Mouse (Mus musculus): ENCODE results near the gene Fgd3.

The Fgd3 gene

DNA sequence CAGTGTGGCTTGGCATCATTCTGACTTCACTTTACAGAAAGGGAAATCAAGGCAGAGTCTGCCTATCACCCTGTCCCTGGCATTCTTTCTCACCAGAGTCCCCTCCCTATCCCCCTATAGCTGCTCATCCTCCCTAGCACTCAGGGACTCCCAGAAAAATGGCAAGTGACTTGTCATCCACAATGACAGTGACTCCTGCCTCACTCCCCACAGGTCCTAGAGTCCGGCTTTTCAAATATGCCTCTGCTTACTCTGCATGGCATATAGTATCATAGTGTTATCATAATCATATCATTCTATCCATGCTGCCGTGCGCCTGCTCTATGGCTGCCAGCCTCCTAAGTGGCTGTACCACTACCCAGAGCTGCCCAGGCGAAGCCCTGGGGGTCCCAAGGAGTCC, 11.9 kb downstream of the Fgd3 start:
- in situ Hi-C loops (cut with MboI, MseI): no loop called here

DNA sequence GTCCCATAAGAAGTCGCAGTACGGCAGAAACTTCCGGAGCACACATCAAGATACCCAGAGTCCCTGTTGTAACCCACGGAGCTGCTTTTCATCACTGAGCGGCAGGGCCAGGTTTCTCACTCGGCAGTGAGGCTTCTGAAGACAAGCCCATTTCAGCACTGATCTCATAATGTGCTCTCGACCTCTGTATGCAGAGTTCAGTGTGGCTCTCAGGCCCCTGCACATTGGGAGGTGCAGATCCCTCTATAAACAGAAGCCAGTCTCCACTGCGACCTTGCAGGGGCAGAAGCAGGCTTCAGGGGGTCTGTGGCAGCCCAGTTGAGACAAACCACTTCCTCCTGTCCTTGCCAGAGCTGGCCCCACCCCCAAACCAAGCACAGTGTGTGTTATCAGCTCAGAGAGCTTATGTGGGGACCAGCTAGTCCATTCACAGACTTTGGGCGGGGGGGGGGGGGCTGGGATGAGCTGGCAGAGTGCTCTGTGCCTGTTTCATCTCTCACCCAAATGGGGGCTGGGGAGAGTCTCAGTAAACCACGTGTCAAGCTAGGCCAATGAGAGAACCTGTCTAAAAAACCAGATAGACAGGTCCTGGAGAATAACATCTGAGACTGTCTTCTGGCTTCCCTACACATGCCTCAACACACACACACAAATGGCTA, 12.7 kb downstream of the Fgd3 start:
- in situ Hi-C loops (cut with MboI, MseI): no loop called here

DNA sequence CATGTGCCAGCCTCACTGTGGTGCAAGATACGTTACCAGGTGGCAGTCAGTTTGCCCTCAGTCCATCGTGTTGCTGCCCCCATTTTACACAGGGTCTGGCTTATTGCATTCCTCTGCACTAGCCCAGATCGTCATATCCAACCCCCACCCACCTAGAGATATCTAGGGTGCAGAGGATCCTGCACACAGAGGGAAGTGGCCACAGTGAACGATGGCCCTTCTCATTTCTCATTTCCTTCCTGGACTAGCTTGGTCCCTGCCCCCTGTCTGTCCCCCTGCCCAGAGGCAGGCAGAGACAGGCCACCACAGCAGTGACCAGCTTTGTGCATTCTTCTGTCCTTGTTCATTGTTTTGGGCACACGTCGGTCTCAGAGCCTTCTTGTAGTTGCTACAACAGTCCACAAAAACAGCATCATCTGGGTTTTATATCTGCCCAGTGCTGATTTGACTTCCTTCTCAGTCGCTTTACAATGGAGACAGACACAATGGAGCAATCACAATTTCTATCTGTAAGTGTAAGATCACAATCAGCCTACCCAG, 13.3 kb downstream of the Fgd3 start:
- in situ Hi-C loops (cut with MboI, MseI): no loop called here

DNA sequence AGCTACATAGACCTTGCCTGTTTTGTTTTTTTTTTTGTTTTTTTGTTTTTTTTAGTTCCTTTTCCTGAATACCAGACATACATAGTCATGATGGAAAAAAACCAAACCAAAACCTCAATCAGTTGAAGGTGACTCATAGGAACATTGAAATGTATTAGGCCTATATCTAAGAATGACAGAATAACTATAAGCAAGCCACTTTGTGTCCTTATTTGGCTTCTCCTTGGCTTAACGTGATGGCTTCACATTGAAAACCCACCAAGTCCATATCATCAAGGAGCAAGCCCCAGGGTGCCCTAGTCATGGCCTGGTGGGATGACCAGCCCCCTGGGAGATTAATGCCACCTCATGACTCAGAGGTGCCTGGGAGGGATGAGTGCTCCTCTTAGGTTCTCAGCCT, 19.3 kb downstream of the Fgd3 start:
- in situ Hi-C loops (cut with MboI, MseI): no loop called here

DNA sequence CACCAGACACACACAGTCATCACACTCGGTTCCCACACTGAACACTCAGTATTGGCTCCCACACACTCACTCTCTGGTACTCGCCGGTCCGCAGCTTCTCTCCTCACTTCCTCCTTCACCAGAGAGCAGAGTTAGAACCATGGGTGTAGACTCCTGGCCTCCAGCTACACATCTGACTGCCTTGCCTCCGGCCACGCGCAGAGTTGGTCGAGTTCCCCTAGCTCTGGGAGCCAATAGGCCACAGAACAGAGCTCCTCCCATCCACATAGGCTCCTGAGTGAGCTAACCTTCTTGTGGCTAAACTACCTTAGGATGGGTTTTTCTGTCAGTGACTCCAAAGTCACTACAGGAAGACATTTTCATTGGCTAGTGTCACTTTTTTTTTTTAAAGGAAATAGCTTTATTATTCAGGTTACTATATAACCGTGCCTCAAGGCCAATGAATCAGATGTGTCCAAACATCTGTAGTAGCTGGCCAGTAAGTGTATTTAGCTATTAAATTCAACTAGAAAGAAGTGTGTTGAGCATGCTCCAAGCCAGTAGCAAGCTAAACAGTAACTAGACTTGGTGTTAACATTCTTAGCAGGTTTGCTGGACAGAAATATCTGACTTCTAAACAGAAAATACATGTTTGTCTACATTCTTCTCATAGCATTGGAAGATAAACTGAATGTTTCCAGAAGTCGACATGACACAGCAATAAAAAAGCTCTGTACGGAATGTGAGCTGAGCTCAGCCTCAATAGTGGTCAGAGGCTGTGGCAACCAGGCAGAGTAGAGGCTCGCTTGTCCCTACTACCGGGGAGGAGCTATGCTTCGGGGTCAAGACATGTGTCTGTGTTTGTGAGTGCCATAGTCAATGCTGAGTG, 21.4 kb downstream of the Fgd3 start:
- in situ Hi-C loops (cut with MboI, MseI): no loop called here

DNA sequence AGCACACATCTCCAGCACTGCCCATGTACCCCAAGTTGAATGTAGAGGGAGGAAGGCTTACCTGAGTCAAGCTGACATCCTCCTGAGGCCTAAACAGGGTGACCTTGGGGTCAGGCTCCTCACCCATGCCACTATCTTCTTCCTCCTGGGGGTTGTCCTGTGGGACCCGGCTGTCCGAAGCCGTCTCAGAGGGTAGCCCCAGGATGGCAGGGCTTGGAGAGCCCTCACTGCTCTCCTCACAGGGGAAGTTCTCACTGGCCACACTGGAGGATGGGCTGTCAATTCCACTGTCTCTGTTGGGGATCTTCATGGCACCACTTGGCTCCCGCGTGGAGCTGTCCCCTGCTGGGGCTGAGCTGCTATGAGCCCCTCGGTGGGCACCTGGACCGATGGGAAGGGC, 23.8 kb downstream of the Fgd3 start:
- in situ Hi-C loops (cut with MboI, MseI): no loop called here

DNA sequence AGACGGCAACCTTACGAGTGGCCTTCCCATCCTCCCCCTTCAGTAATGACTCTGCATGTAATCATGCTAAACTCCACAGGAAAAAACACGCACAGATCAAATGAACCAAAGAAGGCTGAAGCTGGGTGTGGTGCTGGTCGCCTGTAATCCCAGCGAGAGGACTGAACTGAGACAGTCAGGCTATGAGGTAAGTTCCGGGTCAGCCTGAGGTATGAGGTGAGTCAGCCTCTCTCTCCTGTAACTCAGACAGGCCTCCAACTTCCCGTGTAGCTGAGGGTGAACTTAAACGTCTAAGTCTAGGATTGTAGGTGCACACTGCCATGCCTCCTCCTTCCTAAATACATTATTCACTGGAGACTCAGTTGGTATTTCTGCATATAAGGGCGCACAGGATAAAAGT, 26.0 kb downstream of the Fgd3 start:
- in situ Hi-C loops (cut with MboI, MseI): no loop called here

DNA sequence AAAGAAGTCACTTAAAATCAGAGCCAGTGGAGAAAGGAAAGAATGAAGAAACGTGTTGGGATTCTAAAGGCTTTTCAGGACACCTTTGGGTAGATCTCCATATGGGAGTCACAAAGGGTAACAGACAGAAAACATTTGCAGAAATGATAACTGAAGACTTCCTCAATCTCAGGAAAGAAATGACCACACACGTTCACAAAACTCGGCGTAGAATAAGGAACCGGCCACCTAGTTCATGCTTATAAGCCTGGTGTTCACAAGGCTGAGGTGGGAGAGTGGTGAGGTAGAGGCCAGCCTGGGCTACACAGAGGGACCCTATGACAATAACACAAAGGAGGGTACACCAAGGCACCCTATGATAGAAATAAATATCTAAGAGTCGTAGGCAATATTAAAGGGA, 28.2 kb downstream of the Fgd3 start:
- in situ Hi-C loops (cut with MboI, MseI): no loop called here

DNA sequence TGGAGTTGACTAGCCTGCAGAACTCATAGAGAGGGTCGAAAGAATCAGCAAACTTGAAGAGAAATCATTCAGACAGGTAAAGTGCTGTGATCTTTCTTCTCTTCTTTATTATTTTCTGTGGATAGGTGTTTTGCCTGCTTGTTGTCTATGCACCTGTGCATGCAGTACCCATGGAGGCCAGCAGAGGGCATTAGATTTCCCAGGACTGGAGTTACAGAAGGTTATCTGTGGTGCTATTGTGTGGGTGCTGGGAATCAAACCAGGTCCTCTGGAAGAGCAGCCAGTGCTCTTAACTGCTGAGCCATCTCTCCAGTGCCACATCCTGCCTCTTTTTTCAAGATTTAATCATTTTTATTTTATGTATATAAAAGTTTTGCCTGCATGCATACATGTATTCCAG, 28.7 kb downstream of the Fgd3 start:
- in situ Hi-C loops (cut with MboI, MseI): no loop called here

DNA sequence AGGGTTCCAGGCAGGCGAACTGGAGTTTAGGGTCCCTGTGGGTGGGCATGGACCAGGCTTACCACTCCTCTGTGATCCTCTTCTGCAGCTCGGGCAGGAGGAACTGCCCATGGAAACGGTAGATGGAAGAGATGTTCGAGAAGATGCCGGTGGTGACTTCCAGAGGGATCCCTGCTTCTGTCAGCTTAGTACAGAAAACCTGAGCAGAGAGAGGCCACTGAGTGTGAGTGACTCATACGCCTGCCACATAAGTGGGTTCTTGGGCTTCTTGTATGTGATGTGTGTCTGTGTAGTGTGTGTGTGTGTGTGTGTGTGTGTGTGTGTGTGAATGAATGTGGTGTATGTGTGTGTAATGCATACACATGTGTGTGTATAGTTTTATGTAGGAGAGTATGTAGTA, 32.9 kb downstream of the Fgd3 start:
- in situ Hi-C loops (cut with MboI, MseI): no loop called here

DNA sequence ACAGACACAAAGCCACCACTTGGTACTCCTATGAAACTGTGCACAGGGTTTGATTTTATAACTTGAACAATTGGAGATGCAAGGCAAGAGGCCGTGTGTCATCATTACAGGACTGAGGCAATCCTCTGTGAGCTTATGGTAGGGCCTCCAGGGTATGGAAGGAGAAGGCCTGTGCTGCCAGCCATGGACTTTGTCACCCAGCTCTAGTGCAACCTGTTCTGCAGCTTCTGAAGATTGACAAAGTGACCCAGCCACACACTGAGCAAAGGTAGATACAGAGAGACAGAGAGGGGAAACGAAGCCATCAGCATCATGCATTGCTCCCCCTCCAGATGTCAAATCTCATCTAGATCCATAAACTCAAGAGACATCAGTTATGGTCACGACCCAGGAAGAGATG, 33.4 kb downstream of the Fgd3 start:
- in situ Hi-C loops (cut with MboI, MseI): no loop called here

DNA sequence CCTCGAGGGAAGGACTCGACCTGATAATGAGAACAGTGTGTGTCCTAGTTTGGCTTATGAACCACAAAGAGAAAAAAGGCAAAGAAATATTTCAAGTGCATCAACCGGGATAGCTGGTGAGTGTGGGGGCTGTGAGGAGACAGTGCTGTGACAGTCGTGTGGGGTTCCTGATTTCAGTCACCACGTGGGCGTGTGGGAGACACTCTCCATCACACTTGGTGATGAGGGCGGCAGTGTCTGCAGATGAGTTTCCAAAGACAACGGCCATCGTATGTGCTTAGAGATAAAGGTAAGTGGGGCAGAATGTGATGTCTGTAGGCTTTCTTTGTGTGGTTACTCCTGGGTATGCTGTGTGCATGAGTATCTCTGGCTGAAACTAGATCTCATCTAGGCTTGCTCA, 36.4 kb downstream of the Fgd3 start:
- in situ Hi-C loops (cut with MboI, MseI): no loop called here

DNA sequence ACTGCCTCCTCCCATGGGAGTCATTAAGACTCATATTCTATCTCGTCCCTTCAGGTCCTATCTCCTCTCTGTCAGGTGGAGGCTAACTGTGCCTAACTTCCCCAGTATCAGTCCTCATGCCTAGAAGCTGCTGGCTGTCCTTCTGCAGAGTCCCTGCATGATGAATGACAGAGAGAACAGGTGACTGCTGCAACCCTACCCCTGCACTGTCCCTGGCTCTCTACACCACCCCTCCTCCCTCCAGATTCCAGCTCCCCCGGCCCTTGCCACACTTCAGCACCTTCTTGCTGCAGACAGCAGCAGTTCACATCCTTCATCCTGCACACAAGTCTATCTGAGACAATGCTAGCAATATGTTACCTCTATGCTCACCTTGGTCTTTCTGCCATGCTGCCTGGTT, 37.9 kb downstream of the Fgd3 start:
- in situ Hi-C loops (cut with MboI, MseI): no loop called here

DNA sequence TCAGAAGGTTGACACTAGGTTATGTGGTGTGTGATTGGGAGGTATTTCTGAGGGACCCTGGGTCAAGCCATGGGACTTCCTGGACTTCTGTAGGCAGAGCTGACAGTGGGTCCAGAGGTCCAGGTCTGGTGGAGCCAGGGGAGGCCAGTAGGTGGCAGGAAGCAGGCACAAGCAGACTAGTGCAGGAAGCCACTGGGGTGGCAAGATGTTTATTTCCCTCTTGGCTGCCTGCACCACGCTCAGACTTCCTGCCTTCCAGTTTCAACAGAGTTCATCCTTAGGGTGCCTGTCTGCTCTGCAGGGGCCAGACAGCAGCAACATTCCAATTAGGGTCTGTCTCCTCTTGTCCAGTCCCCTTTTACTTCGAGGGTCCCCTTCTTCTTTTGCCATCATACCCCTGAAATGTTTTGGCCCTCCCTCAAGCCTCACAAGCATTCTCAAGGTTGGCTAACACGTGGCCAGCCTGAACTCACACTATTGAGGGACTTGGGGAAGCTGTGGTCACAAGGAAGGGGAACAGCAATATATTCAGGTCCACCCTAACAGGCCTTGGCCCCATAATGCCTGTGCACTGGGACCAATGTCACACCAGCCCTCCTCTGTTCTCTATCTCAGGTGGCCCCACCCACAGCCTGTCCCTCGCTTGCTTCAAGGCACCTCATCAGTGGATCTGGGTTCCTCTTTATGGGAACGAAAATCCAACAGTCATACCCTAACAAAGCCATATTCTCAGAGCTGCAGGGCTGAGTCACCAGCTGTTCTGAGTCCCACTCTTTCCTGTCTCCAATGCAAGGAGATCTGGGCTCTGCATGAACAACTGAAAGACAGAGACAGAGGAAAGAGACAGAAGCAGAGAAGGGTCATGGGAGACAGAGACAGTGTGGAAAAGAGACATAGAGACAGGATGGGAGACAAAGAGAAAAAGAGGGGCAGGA, 48.0 kb downstream of the Fgd3 start:
- in situ Hi-C loops (cut with MboI, MseI): no loop called here

DNA sequence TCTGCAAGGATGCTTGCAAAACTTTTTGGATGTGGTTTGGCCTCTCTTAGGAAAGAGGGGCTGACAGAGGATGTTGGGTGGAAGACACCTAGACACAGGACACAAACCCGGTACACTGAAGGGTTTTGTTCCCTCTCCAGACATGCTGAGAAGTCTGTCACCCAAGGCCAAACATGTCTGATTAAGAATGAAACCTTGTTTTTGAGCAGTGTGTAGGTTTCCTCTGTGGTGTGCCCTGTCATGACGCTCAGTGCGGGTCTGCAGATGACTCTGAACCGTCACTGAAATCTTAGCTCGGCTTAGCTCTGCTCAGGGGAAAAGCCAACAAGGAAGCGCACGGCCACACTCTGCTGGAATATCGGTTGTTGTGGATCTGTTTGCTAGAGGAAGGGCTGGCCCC, 49.6 kb downstream of the Fgd3 start:
- in situ Hi-C loops (cut with MboI, MseI): no loop called here

DNA sequence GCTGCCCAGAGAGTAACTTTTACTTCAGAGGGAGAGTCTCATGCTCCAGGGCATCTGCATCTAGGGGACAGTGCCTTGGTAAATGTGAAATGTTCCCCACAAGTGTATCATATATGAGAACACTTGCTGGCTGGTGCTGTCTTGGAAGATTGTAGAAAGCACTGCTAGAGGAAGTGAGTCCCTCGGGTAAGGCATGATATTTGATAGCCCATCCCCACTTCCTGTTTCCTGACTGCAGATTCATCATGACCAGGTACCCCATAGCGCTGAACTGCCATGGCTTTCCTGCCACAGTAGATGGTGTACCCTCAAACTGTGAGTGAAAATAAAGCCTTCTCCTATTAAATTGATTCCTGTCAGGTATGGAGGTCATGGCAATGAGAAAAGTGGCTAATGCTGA, 52.5 kb downstream of the Fgd3 start:
- in situ Hi-C loops (cut with MboI, MseI): no loop called here

DNA sequence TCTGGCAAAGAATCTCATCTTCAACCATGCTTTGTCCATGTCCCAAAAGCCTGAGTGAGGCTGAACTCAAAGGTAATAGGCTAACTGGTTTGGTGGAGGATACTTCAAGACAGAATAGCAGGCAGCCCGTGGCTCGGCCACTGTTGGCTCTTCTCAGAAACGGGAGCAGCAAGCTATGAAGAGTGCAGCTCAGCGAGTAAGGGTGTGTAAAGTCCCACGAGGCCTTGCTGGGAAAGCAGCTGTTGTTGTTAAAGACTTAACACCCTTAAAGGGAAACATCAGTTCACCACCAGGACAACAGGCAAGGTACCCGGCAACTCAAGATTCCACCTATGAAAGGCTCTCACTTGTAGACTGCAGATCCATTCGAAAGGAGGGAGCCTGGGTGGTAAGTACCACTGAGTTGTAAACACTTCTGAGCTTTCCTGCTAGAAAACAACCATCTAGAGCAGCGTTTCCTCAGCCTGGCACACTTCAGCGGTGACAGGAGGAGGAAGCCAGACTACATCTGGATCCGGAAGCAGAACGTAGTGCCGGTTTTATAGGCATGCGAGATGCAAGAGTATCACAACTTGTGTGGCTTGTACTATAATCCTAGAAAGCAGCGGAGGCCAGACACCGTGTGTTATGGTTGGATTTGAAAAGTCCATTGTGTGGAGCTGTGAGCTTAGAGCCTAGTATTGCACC, 59.9 kb downstream of the Fgd3 start:
- in situ Hi-C loops (cut with MboI, MseI): no loop called here

DNA sequence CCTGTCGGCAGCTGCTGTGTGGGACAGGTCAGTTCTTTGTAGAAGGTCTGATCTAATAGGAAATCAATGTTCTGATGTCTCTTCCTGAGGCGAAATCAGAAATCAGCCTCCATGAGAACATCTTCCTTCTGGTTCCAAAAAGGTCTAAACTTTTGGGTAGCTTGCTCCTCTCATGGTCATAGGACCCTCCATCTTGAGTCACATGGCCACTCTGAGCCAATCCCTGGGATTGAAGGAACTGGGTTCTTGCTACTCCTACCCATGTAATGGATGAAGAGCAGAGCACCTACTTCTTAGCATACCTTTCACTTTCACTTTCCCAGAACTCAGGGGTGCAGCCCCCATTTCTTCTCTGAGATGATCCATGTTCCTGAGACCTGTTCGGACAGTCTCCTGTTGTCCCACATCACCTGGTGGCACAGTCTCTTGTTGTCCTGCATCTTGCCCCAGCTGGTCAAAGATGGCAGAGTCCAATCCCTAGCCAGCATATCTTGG, 62.2 kb downstream of the Fgd3 start:
- in situ Hi-C loops (cut with MboI, MseI): no loop called here

DNA sequence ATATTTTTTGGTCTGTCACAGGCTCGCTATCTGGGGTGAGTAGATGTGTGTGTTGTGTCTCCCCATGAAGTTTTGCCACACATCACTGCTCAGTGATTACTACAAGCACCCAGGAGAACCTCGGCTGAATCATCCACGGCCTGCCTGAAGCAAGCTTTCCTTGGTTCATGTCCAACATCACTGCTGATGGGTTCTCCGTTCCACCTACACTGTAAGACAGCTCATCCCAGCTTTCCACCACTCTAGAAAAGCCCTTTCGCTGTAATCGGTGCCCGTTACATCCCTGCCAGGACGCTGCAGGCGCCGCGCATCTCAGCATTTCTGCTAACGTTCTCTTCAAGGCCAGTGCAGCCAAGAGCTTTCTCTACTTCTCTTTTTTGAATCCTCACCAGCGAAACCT, 67.4 kb downstream of the Fgd3 start:
- in situ Hi-C loops (cut with MboI, MseI): no loop called here

DNA sequence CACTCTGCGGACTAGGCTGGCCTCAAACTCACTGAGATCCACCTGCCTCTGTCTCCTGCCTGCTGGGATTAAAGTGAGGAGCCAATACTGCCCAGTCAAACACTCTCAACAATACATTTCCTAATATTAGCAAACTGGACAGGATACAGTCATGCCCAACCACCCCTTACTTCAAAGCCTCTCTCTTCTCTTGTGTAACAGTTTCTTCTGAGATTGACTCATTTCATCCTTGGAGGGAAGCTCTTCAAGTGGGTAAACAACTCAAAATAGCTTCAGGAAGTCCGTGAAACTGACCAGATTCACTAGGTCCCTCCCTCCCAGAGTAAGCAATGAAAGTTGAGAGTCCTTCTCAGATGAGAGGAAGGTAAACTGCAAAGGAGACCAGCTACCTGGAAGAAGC, 68.0 kb downstream of the Fgd3 start:
- in situ Hi-C loops (cut with MboI, MseI): no loop called here

Data from T-helper 17 cell (primary cell).